Mouse (Mus musculus): ENCODE measurements around the gene Pkp3. TPM values are rescaled to one million over a fixed set of nuclear protein-coding genes. Genes with fewer than 3 reads are reported as not detected.

The Pkp3 gene
- polyA plus RNA-seq, 2 experiments = 0.33 to 0.36 TPM

GRCm38 (mm10) chr7:141068351-141068750, 9.7 kb upstream of the Pkp3 start:
- Histone ChIP-seq H3K4me3 (ENCODE audit: insufficient read depth in 1 of 2, low read depth in 2 of 2, low read length in 2 of 2) (no peak overlapping the region), H3K9ac (replicated peaks) (no peak overlapping the region), H3K4me1 (replicated peaks; ENCODE audit: control insufficient read depth in 2 of 2, insufficient read depth in 2 of 2, low read length in 1 of 2) (peaks cover 0 to 10% of the 10 kb centered on the region in 2 experiments; a peak in 2 of 4 replicates), H3K4me2 (ENCODE audit: low read depth) (no peak overlapping the region), H3K27me3 (ENCODE audit: control insufficient read depth, insufficient read depth, low read length) (peaks cover 37% of the 10 kb centered on the region), H3K27ac (no peak overlapping the region), H3K36me3 (replicated peaks; ENCODE audit: control insufficient read depth, insufficient read depth, low read depth) (no peaks in the 10 kb centered on the region), H3K9me3 (ENCODE audit: control insufficient read depth, low read length) (no peaks in the 10 kb centered on the region)
- ATAC-seq (ENCODE audit: insufficient read depth) = no peak
- DNase-seq (ENCODE audit: low read depth in 3 of 3, low spot score in 3 of 3) = no peak
- 53% methylated on average over 19 of the region's 19 CpGs for WGBS (ENCODE audit: insufficient replicate concordance)
- TF ChIP-seq EP300 (IDR thresholded peaks at IDR 0.05; ENCODE audit: low read depth) (no peak), CTCF (IDR thresholded peaks at IDR 0.05; ENCODE audit: low read depth) (no peak)

GRCm38 (mm10) chr7:141070058-141070862, 7.8 kb upstream of the Pkp3 start:
- H3K4me2 ChIP-seq (ENCODE audit: low read depth) = peak overlapping the region; percentile 51
- no peaks in the 10 kb centered on the region for H3K4me1 ChIP-seq (replicated peaks; ENCODE audit: control insufficient read depth in 2 of 2, insufficient read depth in 2 of 2, low read length in 1 of 2)
- H3K36me3 ChIP-seq (replicated peaks; ENCODE audit: control insufficient read depth, insufficient read depth, low read depth) = no peaks in the 10 kb centered on the region
- ATAC-seq (ENCODE audit: insufficient read depth) = no peak
- peak overlapping the region in 1 of 2 experiments; percentile 28; a peak in 3 of 4 replicates for H3K4me3 ChIP-seq (ENCODE audit: insufficient read depth in 1 of 2, low read depth in 2 of 2, low read length in 2 of 2)
- DNase-seq (ENCODE audit: low read depth in 3 of 3, low spot score in 3 of 3) = peak; percentile 45 to 50 (median 45)
- peaks cover 37% of the 10 kb centered on the region for H3K27me3 ChIP-seq (ENCODE audit: control insufficient read depth, insufficient read depth, low read length)
- TF ChIP-seq EP300 (IDR thresholded peaks at IDR 0.05; ENCODE audit: low read depth) (no peak), CTCF (IDR thresholded peaks at IDR 0.05; ENCODE audit: low read depth) (peak; percentile 84)
- no peak overlapping the region for H3K9ac ChIP-seq (replicated peaks)
- 2% methylated on average over 51 of the region's 51 CpGs for WGBS (ENCODE audit: insufficient replicate concordance)
- no peak overlapping the region for H3K27ac ChIP-seq
- H3K9me3 ChIP-seq (ENCODE audit: control insufficient read depth, low read length) = no peaks in the 10 kb centered on the region

- Histone ChIP-seq H3K4me2 (ENCODE audit: low read depth) (no peak overlapping the region), H3K27ac (no peak overlapping the region), H3K9me3 (ENCODE audit: control insufficient read depth, low read length) (no peaks in the 10 kb centered on the region), H3K4me3 (ENCODE audit: insufficient read depth in 1 of 2, low read depth in 2 of 2, low read length in 2 of 2) (no peak overlapping the region), H3K27me3 (ENCODE audit: control insufficient read depth, insufficient read depth, low read length) (peaks cover 37% of the 10 kb centered on the region), H3K36me3 (replicated peaks; ENCODE audit: control insufficient read depth, insufficient read depth, low read depth) (no peaks in the 10 kb centered on the region), H3K4me1 (replicated peaks; ENCODE audit: control insufficient read depth in 2 of 2, insufficient read depth in 2 of 2, low read length in 1 of 2) (no peaks in the 10 kb centered on the region), H3K9ac (replicated peaks) (no peak overlapping the region)
- ATAC-seq (ENCODE audit: insufficient read depth) (no peak), DNase-seq (ENCODE audit: low read depth in 3 of 3, low spot score in 3 of 3) (no peak)
- no peak for TF ChIP-seq EP300 (IDR thresholded peaks at IDR 0.05; ENCODE audit: low read depth)
- peak; percentile 88 for TF ChIP-seq CTCF (IDR thresholded peaks at IDR 0.05; ENCODE audit: low read depth)
- WGBS (ENCODE audit: insufficient replicate concordance) = 11% methylated on average over 23 of the region's 23 CpGs
These were observed 5.8 kb upstream of the Pkp3 start for GRCm38 (mm10) chr7:141072017-141072745.

GRCm38 (mm10) chr7:141073782-141074181, 4.2 kb upstream of the Pkp3 start:
- no peak overlapping the region for H3K4me2 ChIP-seq (ENCODE audit: low read depth)
- DNase-seq (ENCODE audit: low read depth in 3 of 3, low spot score in 3 of 3) = no peak
- no peaks in the 10 kb centered on the region for H3K36me3 ChIP-seq (replicated peaks; ENCODE audit: control insufficient read depth, insufficient read depth, low read depth)
- H3K9me3 ChIP-seq (ENCODE audit: control insufficient read depth, low read length) = no peaks in the 10 kb centered on the region
- no peak for TF ChIP-seq CTCF (IDR thresholded peaks at IDR 0.05; ENCODE audit: low read depth)
- no peak for TF ChIP-seq EP300 (IDR thresholded peaks at IDR 0.05; ENCODE audit: low read depth)
- no peak for ATAC-seq (ENCODE audit: insufficient read depth)
- H3K27ac ChIP-seq = no peak overlapping the region
- H3K9ac ChIP-seq (replicated peaks) = no peak overlapping the region
- H3K4me1 ChIP-seq (replicated peaks; ENCODE audit: control insufficient read depth in 2 of 2, insufficient read depth in 2 of 2, low read length in 1 of 2) = no peaks in the 10 kb centered on the region
- WGBS (ENCODE audit: insufficient replicate concordance) = 41% methylated on average over 4 of the region's 4 CpGs
- H3K27me3 ChIP-seq (ENCODE audit: control insufficient read depth, insufficient read depth, low read length) = peaks cover 33% of the 10 kb centered on the region
- H3K4me3 ChIP-seq (ENCODE audit: insufficient read depth in 1 of 2, low read depth in 2 of 2, low read length in 2 of 2) = no peak overlapping the region

GRCm38 (mm10) chr7:141078876-141079275, 858 bp downstream of the Pkp3 start:
- DNase-seq (ENCODE audit: low read depth in 3 of 3, low spot score in 3 of 3) (no peak), ATAC-seq (ENCODE audit: insufficient read depth) (no peak)
- Histone ChIP-seq H3K27me3 (ENCODE audit: control insufficient read depth, insufficient read depth, low read length) (peaks cover 2% of the 10 kb centered on the region; the same call in 1 of the 2 replicates), H3K36me3 (replicated peaks; ENCODE audit: control insufficient read depth, insufficient read depth, low read depth) (no peaks in the 10 kb centered on the region), H3K9me3 (ENCODE audit: control insufficient read depth, low read length) (no peaks in the 10 kb centered on the region), H3K27ac (no peak overlapping the region), H3K9ac (replicated peaks) (no peak overlapping the region), H3K4me3 (ENCODE audit: insufficient read depth in 1 of 2, low read depth in 2 of 2, low read length in 2 of 2) (no peak overlapping the region), H3K4me1 (replicated peaks; ENCODE audit: control insufficient read depth in 2 of 2, insufficient read depth in 2 of 2, low read length in 1 of 2) (no peaks in the 10 kb centered on the region), H3K4me2 (ENCODE audit: low read depth) (no peak overlapping the region)
- no peak for TF ChIP-seq EP300 (IDR thresholded peaks at IDR 0.05; ENCODE audit: low read depth)
- no peak for TF ChIP-seq CTCF (IDR thresholded peaks at IDR 0.05; ENCODE audit: low read depth)
- 65% methylated on average over 4 of the region's 4 CpGs for WGBS (ENCODE audit: insufficient replicate concordance)

Measured in liver, embryonic 14.5 days (tissue).